Mouse (Mus musculus) lung, embryonic 15.5 days (tissue): Measurements from ENCODE around the gene Tgfbr3. TPM values are rescaled to one million over a fixed set of nuclear protein-coding genes. Genes with fewer than 3 reads are reported as not detected.

ENCODE experiments used
- ATAC-seq: fragments of 200-750 bp; cut with Nextera tagmentation; 2 replicates; pipeline ENCODE4 v1.8.0; 2017; ENCODE audit warnings: moderate number of reproducible peaks, borderline replicate concordance; ENCODE audit not compliant: low FRiP score, low TSS enrichment; ENCODE audit errors: extremely low read depth
- H3K27ac ChIP-seq: fragments of 300-500 bp; sonication (generic); 2 replicates; pipeline ENCODE4 v1.5.1; 2015; ENCODE audit warnings: moderate library complexity, mild to moderate bottlenecking, inconsistent platforms
- H3K27me3 ChIP-seq: fragments of 300-500 bp; sonication (generic); 2 replicates; pipeline ENCODE4 v1.6.1; 2015; ENCODE audit warnings: inconsistent platforms
- H3K36me3 ChIP-seq: fragments of 300-500 bp; sonication (generic); 2 replicates; pipeline ENCODE4 v1.6.1; 2015; ENCODE audit warnings: inconsistent platforms
- H3K4me1 ChIP-seq: fragments of 300-500 bp; sonication (generic); 2 replicates; pipeline ENCODE4 v1.6.1; 2015; ENCODE audit warnings: inconsistent platforms
- H3K4me2 ChIP-seq: fragments of 300-500 bp; sonication (generic); 2 replicates; pipeline ENCODE4 v1.6.1; 2015; ENCODE audit warnings: inconsistent platforms, mild to moderate bottlenecking, moderate library complexity
- H3K4me3 ChIP-seq: fragments of 300-500 bp; sonication (generic); 2 replicates; pipeline ENCODE4 v1.5.1; 2015; ENCODE audit warnings: mild to moderate bottlenecking, inconsistent platforms
- H3K9ac ChIP-seq: fragments of 300-500 bp; sonication (generic); 2 replicates; pipeline ENCODE4 v1.6.1; 2015; ENCODE audit warnings: inconsistent platforms
- H3K9me3 ChIP-seq: fragments of 300-500 bp; sonication (generic); 2 replicates; pipeline ENCODE4 v1.6.1; 2016; ENCODE audit warnings: inconsistent platforms
- WGBS: fragments of 180-500 bp; shearing (Covaris S2); methylation state at CpG from one replicate; pipeline ENCODE4 v1.1.7; 2015; 5-methylcytosine and 5-hydroxymethylcytosine counted together
- polyA plus RNA-seq: library from polyadenylated mRNA; unstranded; fragments of >200 nt; fragmentation: Nextera tagmentation; extraction: Ambion mirVana; gene quantifications from 2 replicates; pipeline ENCODE4 v1.2.1, GENCODE M21; 2015

The Tgfbr3 gene
- polyA plus RNA-seq, 1 experiment from 2014 or later, result 22.2 TPM

DNA sequence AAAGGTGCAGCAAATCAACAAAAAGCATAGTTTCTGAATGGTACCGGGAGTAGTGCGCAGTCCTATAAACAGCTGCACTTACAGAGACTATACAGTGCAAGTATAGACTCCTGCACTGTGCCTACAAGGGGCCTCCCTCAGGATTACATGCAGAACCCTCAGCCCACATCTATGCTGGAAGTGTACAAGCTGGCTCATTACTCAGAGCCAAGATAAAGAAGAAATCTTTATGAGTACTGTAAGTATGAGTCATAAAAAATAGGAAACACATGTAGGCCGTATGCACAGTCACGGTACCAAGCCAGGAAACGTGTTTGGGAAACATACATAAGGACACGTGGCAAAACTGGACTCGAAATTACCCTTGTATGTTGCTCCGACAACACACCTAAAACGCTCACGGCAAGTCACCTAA lies 89.2 kb downstream of the Tgfbr3 start:
- H3K27ac ChIP-seq, result peak overlapping the region; percentile 92
- H3K9me3 ChIP-seq, result no peaks in the 10 kb centered on the region
- no peak overlapping the region for H3K9ac ChIP-seq
- no peaks in the 10 kb centered on the region for H3K27me3 ChIP-seq
- no peak overlapping the region for H3K4me3 ChIP-seq
- H3K4me1 ChIP-seq, result peaks cover 56% of the 10 kb centered on the region
- no peaks in the 10 kb centered on the region for H3K36me3 ChIP-seq
- ATAC-seq, result no peak; the same call in 1 of the 2 replicates
- H3K4me2 ChIP-seq, result no peak overlapping the region
- 57% methylated on average over 10 of the region's 10 CpGs for WGBS

DNA sequence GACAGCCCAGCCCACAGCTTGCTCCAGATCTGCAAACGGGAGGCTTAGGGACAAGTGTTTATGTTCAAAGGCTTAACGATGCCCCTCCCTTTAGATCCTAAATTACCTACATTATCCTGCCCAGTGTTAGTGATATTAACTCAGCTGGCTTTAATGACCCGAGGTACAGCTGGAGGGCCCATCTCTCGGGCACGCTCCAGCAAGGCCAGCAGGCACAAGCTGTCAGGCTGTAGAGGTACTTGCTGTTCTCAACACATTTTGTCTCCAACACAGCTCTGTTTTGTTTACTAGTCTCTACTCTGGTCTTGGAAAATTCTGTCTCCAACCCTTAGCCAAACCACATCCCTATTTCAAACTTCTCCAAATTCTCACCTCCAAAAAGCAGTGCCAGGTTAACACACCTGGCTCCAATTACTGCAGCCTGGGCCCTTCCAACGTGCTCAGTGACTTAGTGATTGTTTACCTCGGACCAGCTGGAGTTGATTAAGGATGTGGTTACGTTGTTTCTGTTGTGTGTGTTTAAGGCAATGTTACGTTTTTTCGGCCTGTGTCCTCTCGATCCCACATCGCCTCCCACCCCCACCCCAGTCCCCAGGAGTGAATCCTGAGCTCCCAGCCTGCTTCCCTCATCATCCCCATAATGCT lies 93.6 kb downstream of the Tgfbr3 start:
- 24% methylated on average over 12 of the region's 12 CpGs for WGBS
- Histone ChIP-seq H3K4me2 (no peak overlapping the region), H3K27ac (peak overlapping the region; percentile 29), H3K4me1 (peaks cover 29% of the 10 kb centered on the region), H3K4me3 (no peak overlapping the region), H3K27me3 (no peaks in the 10 kb centered on the region), H3K36me3 (no peaks in the 10 kb centered on the region), H3K9ac (no peak overlapping the region), H3K9me3 (no peaks in the 10 kb centered on the region)
- ATAC-seq, result no peak

DNA sequence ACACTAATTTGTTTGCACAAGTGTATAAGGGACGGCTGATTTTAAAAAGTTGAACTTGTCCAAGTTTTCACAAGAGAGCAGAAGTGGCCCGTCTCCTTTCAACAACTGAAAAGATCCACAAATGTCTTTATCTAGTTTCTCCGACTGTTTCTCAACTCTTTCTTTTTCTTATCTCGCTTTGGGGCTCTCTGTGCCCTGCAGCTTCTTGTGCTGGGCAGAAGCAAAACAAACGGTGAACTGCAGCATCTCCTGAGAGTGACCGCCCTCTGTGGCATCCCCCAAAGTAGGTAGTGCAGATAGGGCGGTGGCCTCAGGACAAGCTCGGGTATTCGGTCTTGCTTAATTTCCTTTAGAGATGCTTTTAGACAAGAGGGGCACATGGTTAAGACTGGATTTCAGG lies 96.3 kb downstream of the Tgfbr3 start:
- H3K4me1 ChIP-seq, result peaks cover 23% of the 10 kb centered on the region
- H3K36me3 ChIP-seq, result no peaks in the 10 kb centered on the region
- H3K9me3 ChIP-seq, result no peaks in the 10 kb centered on the region
- H3K27me3 ChIP-seq, result no peaks in the 10 kb centered on the region
- 49% methylated on average over 9 of the region's 9 CpGs for WGBS
- no peak overlapping the region for H3K4me2 ChIP-seq
- no peak overlapping the region for H3K4me3 ChIP-seq
- ATAC-seq, result no peak
- H3K9ac ChIP-seq, result no peak overlapping the region
- no peak overlapping the region for H3K27ac ChIP-seq

DNA sequence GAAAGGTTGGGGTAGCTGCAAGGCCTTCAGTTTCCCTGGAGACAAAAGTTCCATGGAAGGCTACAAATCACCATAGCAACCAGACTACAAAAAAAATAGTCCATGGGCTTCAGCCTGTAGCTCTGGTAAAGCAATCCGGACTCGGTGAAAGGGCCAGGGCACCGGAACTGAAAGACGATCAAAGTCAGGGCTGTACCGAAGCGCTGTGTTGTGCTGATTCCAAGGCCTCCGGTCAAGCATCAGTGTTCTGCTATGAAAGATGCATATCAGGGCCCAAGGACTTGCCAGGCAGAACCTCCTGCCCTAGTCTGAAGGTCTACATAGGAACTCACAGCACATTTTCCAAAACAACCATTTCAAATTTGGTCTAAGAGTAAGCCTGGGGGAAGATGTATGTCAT lies 97.1 kb downstream of the Tgfbr3 start:
- Histone ChIP-seq H3K36me3 (no peaks in the 10 kb centered on the region), H3K9ac (no peak overlapping the region), H3K9me3 (no peaks in the 10 kb centered on the region), H3K27ac (no peak overlapping the region), H3K4me1 (peaks cover 23% of the 10 kb centered on the region), H3K27me3 (no peaks in the 10 kb centered on the region), H3K4me2 (no peak overlapping the region), H3K4me3 (no peak overlapping the region)
- WGBS, result 82% methylated on average over 7 of the region's 7 CpGs
- no peak for ATAC-seq

DNA sequence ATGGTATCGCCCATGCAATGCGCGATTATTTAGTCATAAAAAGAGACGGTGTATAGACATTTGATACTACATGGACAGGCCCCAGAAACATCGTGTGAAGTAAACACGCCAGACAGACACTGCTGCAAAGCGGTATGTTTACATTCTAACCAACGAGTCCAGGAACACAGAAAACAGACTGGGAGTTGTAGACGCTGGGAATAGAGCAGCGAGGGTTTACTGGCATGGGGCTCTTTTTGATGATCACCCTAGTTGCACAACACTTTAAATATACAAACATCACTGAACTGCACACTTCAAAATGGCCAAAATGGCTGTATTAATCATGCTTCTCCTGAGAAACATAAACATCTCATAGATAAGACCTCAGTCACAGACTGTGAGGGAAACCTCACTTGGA lies 100.9 kb downstream of the Tgfbr3 start:
- H3K4me2 ChIP-seq, result no peak overlapping the region
- WGBS, result 37% methylated on average over 10 of the region's 10 CpGs
- ATAC-seq, result peak; percentile 87

DNA sequence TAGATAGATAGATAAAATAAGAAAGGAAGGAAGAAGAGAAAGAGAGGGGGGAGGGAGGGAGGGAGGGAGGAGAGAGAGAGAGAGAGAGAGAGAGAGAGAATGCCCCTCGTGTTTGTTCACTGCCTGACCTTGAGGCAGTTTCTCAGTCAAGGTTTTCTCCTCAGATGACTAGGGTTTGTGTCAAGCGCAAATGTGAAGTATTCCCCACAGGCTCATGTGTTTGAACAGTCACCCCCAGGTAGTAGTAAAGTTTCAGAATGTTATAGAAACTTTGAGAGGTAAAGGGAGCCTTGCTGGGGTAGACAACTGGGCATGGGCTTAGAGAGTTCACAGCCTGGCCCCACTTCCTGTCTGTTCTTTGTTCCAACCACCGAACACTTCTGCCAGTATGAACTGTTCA lies 103.2 kb downstream of the Tgfbr3 start:
- H3K4me1 ChIP-seq, result peaks cover 23% of the 10 kb centered on the region
- no peaks in the 10 kb centered on the region for H3K36me3 ChIP-seq
- no peaks in the 10 kb centered on the region for H3K9me3 ChIP-seq
- H3K4me3 ChIP-seq, result no peak overlapping the region
- no peak overlapping the region for H3K4me2 ChIP-seq
- no peak overlapping the region for H3K9ac ChIP-seq
- no peak overlapping the region for H3K27ac ChIP-seq
- no peak for ATAC-seq
- no peaks in the 10 kb centered on the region for H3K27me3 ChIP-seq
- WGBS, result 77% methylated on average over 3 of the region's 3 CpGs

More for the DNA sequence above, 100.9 kb downstream of the Tgfbr3 start:
- no peaks in the 10 kb centered on the region for H3K9me3 ChIP-seq
- no peaks in the 10 kb centered on the region for H3K27me3 ChIP-seq
- H3K4me1 ChIP-seq, result peaks cover 13% of the 10 kb centered on the region
- no peak overlapping the region for H3K4me3 ChIP-seq
- peak overlapping the region; percentile 63; the same call in 1 of the 2 replicates for H3K27ac ChIP-seq
- no peak overlapping the region for H3K9ac ChIP-seq
- H3K36me3 ChIP-seq, result no peaks in the 10 kb centered on the region

DNA sequence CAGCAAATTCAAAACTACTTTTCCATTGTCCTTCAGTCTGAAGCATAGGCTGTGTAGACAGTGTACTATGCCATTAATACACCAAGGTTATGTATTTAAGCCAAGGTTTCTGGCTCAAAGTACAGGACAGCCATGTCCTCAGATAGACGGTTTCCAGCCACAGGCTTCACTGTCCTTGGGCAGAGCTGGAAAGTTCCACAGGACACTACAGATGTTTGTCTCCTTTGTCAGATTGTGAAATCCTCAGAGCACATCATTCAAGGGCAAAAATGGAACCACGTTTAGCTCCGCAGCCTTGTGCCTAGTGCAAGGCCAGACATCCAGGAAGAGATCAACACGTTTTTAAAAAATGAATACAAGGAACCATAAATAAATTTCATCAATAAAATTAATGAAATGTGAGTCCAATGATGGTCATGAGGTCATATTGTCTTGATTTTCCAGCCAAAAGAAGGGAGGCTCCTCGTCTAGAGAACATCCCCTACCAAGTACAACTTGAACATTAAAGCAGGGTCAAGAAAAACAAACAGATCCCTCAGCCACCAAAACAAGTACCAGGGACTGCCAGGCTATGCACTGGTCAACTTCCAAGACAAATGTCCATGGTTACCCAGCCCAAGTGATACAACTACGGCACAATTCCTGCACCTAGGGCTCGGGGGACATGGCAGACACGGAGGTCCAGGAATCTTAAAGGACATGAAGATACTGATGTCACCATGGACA lies 105.1 kb downstream of the Tgfbr3 start:
- peak; percentile 21; the same call in 1 of the 2 replicates for ATAC-seq
- Histone ChIP-seq H3K27me3 (no peaks in the 10 kb centered on the region), H3K4me3 (no peak overlapping the region), H3K4me1 (peaks cover 23% of the 10 kb centered on the region), H3K4me2 (no peak overlapping the region), H3K36me3 (no peaks in the 10 kb centered on the region), H3K9ac (no peak overlapping the region), H3K9me3 (no peaks in the 10 kb centered on the region), H3K27ac (peak overlapping the region; percentile 73)
- WGBS, result 58% methylated on average over 8 of the region's 8 CpGs

- no peaks in the 10 kb centered on the region for H3K27me3 ChIP-seq
- no peak for ATAC-seq
Measured at GRCm38 (mm10) chr5:107183537-107183936, 105.9 kb downstream of the Tgfbr3 start.

GRCm38 (mm10) chr5:107182721-107183120 lies 106.7 kb downstream of the Tgfbr3 start:
- WGBS, result 85% methylated on average over 7 of the region's 7 CpGs
- Histone ChIP-seq H3K4me3 (no peak overlapping the region), H3K4me2 (no peak overlapping the region), H3K9me3 (no peaks in the 10 kb centered on the region), H3K4me1 (peaks cover 36% of the 10 kb centered on the region), H3K27me3 (no peaks in the 10 kb centered on the region), H3K9ac (no peak overlapping the region), H3K36me3 (no peaks in the 10 kb centered on the region), H3K27ac (0 out of 2 replicates have a peak overlapping the region, but pooled peaks have one; percentile 73)
- no peak for ATAC-seq

More at GRCm38 (mm10) chr5:107183537-107183936, 105.9 kb downstream of the Tgfbr3 start:
- peak overlapping the region; percentile 73 for H3K27ac ChIP-seq
- peaks cover 30% of the 10 kb centered on the region for H3K4me1 ChIP-seq
- no peaks in the 10 kb centered on the region for H3K36me3 ChIP-seq
- H3K4me2 ChIP-seq, result no peak overlapping the region
- H3K4me3 ChIP-seq, result no peak overlapping the region
- WGBS, result 46% methylated on average over 6 of the region's 6 CpGs
- H3K9ac ChIP-seq, result no peak overlapping the region
- no peaks in the 10 kb centered on the region for H3K9me3 ChIP-seq

DNA sequence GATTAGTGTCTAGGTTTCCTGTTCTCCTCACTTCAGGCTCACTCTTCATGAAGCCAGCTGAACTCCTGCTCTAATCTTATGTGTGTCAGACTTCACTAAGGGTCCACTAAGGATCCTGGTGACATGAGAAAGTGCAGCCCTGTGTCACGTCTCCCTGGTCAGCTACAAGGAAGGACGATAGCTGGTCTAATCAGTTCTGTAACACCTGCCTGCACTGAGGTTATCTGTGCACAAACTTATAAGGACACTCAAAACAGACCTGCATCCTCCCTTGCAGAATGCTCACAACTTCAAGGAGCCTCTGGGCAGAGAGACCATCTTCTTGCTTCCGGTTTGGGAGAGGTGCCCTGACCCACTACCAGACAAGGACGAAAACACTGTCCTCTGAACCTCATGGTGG lies 107.6 kb downstream of the Tgfbr3 start:
- Histone ChIP-seq H3K9me3 (no peaks in the 10 kb centered on the region), H3K9ac (no peak overlapping the region), H3K4me1 (peaks cover 44% of the 10 kb centered on the region), H3K36me3 (no peaks in the 10 kb centered on the region), H3K27me3 (no peaks in the 10 kb centered on the region), H3K4me2 (no peak overlapping the region), H3K27ac (no peak overlapping the region), H3K4me3 (no peak overlapping the region)
- WGBS, result 75% methylated on average over 4 of the region's 4 CpGs
- ATAC-seq, result no peak

DNA sequence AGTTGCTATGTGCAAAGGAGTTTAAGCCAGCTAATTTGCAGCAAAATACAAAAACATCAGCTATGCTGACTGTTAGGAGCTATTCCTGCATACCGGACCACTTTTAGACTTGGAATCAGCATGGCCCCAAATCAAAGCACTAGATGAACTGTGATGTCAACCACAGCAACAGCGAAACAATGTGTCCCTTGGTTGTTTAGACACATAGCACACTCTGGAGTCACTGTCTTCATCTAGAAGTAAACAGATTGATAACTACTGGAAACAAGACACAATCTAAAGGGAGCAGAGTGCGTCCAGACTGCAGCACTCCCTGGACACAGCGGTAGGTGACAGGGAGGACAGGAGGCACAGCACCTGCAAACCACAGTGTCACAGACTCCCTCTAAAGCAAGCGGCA lies 110.2 kb downstream of the Tgfbr3 start:
- Histone ChIP-seq H3K4me3 (no peak overlapping the region), H3K4me2 (no peak overlapping the region), H3K27me3 (no peaks in the 10 kb centered on the region), H3K36me3 (no peaks in the 10 kb centered on the region), H3K9ac (no peak overlapping the region), H3K27ac (peak overlapping the region; percentile 56), H3K9me3 (no peaks in the 10 kb centered on the region), H3K4me1 (peaks cover 43% of the 10 kb centered on the region)
- ATAC-seq, result peak; percentile 46; the same call in 1 of the 2 replicates
- 53% methylated on average over 5 of the region's 5 CpGs for WGBS

GRCm38 (mm10) chr5:107177791-107178190 lies 111.6 kb downstream of the Tgfbr3 start:
- Histone ChIP-seq H3K36me3 (no peaks in the 10 kb centered on the region), H3K27me3 (no peaks in the 10 kb centered on the region), H3K4me1 (peaks cover 30% of the 10 kb centered on the region), H3K4me3 (no peak overlapping the region), H3K9ac (no peak overlapping the region), H3K9me3 (no peaks in the 10 kb centered on the region), H3K27ac (peak overlapping the region; percentile 48), H3K4me2 (no peak overlapping the region)
- no peak for ATAC-seq
- WGBS, result 51% methylated on average over 6 of the region's 6 CpGs
